Mouse (Mus musculus) bone marrow, adult 2 months (tissue): ENCODE measurements around the gene 4933424G06Rik.

Experiments
- CTCF ChIP-seq: fragments of 200-500 bp; IDR thresholded peaks from 2 replicates; pipeline ENCODE4 v1.5.1; 2011; ENCODE audit warnings: low read length, control low read depth; ENCODE audit not compliant: control insufficient read depth, insufficient read depth
- POLR2A ChIP-seq: fragments of 200-500 bp; IDR thresholded peaks from 2 replicates; pipeline ENCODE4 v1.6.1; 2011; ENCODE audit warnings: low read depth, mild to moderate bottlenecking, control low read depth, low read length, borderline replicate concordance; ENCODE audit not compliant: control insufficient read depth

DNA sequence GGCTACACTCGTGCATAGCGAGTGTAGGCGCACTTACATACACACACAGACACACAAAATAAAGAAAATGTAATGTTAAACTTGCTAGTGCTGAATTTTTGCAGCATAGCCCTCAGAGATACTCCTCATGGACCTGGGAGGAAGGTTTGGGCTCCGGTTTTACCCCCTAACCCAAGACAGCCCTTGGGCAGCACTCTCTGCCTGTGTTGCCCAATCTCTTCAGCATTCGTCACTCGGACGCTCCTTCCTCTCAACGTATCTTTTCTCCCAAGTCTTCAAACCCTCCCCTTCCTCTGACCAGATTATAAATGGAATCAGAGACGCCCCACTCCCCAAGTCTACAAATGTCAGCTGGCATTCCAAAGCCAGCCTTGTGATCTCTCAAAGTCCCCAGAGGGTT is 33.1 kb downstream of the 4933424G06Rik start:
- no peak for TF ChIP-seq POLR2A
- TF ChIP-seq CTCF = no peak
